Mouse (Mus musculus): Measurements from ENCODE around the gene Dnm1.

Dnm1 gene

DNA sequence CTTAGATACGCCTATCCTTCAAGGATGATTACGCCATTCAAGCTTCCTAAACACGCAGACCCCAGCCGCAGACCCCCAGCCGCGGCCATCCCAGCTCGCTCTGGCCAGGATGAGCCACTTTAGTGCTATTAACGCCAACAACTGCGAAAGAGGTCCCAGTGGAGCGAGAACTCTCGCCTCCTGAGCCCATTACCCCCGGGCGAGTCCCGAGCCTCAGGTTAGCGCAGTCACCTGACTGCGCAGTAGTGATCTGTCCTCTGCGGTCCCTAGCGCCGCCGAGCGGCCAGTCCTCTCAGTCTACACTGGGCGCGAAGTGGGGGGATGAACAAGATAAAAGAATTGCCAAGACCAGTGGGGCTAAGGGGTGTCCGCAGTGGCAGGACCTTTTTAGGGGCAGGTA, 8.3 kb upstream of the Dnm1 start:
- DNase-seq (ENCODE audit: low spot score), result peak; percentile 63

DNA sequence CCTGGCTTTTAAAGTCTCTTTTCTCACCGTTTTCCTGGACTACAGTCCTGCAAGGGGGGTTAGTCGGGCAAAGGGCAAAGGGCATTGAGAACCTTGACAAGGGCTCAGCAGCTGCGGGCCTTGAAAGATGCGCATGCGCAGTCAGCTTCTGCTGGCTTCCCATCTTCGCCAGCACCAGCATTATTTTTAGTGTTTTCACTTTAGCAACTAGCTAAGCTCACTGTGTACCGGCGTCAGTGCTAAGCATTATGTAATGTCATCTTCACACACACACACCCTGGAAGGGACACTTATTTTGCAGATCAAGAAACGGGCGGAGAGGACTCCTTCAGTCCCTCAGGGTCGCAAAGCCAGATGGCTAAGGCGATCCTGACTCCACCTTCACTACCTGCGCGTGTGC, 7.6 kb upstream of the Dnm1 start:
- DNase-seq (ENCODE audit: low spot score), result peak; percentile 58

DNA sequence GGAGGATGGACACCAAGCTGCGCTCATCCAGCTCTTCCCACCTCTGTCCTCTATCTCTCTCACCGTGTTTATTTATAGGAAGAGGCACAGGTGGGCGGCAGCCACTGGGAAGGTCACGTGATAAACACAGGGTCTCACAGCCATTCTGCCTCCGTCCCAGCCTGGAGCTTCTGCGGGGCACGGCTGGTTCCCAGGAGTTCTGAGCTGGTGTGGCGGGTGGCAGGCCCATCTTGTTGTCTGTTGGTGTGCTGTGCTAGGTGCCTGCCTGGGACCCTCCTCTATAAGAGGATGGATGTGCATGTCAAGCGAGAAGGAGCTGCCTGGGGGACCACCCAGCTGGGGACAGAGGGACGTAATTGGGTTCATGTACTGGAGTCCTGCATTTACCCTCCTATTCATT, 5.2 kb upstream of the Dnm1 start:
- no peak for DNase-seq (ENCODE audit: low spot score)

DNA sequence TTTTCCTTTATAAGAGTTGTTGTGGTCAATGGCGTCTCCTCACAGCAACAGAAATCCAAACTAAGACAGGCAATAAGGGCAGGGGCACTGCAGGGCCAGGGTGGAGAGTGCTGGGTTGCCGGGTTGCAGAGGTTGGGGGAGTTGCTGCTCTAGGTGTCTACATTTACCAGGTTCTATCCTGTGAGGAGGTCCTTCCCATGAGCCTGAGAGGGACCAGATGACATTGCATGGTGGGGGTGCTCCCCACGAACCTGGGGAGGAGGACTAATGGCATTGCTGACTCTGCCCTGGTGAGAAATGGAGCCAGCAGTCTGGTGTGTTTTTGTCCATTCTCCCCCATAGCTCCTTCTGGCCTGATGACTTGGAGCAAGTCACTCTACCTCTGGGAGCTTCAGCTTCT, 4.6 kb upstream of the Dnm1 start:
- no peak for DNase-seq (ENCODE audit: low spot score)

DNA sequence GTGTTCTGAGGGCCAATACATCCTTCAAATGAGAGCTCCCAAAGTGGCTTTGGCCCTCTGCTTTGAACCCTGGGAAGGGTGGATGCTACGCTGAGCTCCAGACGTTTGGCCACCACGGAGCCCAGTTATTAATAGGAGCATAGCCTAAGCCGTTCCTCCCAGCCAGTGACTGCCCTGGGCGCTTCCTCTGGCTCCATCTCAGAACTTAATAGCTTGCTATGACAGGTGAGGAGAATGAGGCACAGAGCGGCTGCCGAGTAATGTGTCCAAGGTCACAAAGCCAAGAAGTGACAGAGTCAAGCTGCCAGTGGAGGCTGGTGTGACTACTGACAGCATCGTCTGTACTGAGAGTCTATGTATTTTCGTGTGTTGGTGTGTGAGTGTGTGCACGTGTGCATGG, 3.1 kb upstream of the Dnm1 start:
- no peak for DNase-seq (ENCODE audit: low spot score)

DNA sequence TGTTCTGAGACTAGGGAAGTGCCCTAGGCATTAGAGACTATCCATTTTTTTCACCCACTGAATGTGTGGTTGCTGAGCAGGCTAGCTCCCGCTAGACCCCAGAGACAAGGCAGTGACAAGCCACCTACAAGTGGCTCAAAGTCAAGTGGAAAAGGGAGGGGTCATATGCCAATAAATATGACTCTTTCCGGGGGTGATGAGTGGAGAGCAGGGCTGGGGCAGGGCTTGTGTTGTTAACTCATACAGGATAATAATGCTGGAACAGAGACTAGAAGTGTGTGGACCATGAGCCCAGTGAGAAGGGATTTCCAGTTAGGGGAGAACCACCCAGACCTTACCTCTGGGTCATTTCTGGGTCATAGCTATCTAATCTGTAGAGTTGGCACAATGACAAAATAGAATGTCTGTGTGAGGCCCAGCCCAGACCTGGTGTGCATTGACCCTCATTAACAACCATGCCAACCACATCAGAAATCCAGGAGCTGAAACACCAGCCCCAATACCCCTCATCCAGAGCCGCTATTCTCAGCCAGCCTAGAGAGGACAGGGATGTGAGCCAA, 1.3 kb upstream of the Dnm1 start:
- DNase-seq (ENCODE audit: low spot score), result no peak

DNA sequence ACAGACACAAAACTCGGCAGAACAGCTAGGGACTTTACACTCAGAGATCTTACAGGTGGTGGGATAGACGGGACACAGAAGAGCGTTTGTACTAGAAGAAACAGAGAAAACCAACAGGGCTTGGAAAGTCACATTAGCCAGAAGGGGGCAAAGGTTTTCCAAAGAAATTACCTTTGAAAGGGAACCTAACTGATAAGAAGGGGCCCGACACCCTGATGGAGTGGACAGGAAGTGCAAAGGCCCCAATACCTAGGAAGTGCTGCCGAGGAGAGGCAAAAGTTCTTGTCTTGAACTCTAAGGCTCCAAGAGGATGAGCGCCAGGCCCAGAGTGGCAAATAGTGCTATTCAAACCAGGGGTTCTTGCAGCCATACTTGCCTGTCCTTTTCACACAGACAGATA, 698 bp upstream of the Dnm1 start:
- DNase-seq (ENCODE audit: low spot score), result no peak

DNA sequence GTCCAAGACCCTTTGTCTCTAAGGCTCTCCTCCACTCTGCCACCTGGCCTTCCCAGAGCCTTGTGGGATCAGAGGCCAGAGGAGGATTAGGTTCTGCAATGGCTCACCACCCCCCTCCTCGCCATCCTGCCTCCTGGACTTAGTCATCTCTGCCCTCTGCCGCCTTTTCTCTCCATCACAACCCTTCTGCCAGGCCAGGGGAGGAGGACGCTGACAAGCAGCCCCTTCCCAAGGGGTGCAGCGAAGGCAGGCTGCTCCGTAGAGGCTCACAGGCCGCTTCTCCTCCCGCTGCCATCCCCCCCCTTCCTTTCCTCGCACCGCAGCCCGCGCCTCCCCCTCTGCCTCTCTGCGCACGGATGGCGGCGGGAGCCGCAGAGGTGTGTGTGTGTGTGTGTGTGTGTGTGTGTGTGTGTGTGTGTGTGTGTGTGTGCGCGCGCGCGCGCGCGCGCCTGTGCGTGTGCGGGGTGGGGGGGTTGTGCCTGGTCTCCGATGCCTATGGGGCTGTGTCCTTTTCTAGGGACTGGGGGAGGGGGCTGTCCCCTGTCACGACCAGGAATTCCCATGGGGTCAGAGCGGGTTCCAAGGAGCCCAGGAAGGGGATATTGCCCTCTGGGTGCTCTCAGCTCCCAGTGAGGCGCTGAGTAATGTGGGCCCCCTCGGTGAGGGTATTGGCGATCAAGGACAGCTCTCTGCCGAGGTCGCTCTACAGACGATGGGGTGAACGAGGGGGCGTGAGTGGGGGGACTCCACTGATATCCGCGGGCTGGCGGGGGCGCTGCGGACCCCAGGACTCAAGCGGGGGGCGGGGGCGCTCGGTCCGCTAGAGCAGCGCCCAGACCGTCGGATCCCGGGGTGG, 759 bp downstream of the Dnm1 start, which contains the start of gene Ciz1:
Gene Ciz1, plus strand, starts transcription at position 177 of the 856 bp plus-strand sequence.
- DNase-seq (ENCODE audit: low spot score), result no peak

DNA sequence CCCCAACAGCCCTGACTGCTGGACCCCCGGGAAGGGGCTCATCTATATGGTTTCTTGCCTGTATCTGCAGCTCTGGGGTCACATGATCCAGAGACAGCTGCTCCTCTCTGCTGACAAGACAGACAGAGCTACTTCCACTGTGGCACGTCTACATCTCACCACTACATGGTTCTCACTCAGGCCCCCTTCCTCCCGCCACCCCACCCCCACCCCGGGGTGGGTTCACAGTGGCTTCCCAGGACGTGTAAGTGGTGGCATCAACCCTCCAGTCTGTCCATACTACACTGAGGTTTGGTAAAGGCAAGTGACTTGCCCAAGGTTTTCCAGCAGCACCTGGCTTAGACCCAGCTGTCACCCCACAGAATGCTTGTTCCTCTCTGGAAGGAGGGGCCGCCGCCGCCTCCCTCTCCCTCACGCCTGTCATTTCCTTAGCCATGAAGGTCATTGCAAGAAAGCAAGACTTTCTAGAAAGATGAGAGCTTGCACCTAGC, 1.6 kb downstream of the Dnm1 start:
- DNase-seq (ENCODE audit: low spot score), result no peak

DNA sequence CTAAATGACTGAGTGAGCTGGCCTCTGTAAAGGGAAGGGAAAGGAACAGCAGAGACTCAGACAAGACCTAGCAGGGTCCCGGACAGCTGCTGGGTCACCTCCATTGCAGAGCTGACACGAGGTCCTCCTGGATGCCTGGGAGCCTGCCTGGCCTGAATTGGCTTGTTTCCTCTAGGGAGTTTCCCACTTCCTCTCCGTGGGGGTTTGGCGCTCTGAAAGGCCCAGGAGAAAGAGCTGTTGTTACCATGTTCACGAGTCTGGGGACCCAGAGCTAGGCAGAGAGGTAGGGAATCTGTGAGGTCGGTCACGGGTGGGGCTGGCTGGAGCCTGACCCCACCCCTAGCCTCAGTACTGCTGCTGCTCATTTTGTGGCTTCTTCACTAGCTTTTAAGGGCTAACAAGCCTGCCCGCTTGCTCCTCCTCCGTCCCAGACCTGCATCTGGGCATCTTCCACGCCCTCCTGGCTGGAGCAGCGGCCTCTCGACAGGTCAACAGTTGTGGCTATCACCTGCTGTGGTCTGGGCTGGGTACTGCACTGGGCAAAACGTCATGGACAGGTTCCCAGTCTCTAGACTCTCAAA, 2.6 kb downstream of the Dnm1 start:
- no peak for DNase-seq (ENCODE audit: low spot score)

DNA sequence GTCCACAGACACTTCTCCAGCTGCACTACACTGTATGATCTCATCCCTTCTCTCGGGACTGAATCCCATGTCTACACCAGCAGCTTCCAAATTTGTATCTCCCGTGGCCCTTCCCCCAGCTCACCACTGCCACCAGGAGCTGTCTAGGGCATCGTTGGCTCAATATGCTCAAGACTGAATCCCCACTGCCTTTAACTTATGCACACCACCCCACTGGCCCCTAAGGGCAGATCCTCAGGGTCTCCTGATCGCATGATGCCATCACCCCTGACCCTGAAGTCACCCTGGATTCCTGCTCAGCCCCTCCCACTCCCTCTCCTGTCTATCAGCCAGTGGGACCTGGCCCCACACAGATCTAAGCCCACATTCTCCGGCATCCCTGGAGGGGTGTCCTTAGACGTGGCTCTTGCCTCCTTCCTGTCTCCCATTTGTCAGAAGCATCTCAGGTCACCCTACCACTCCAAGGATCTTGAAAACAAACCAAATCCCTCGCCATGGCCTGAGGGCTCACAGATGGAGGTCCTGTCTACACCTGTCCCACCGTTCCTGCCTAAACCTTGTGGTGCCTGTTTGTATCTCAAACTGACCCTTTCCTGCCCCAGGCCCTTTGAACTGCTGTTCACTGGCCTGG, 3.4 kb downstream of the Dnm1 start:
- DNase-seq (ENCODE audit: low spot score), result no peak

DNA sequence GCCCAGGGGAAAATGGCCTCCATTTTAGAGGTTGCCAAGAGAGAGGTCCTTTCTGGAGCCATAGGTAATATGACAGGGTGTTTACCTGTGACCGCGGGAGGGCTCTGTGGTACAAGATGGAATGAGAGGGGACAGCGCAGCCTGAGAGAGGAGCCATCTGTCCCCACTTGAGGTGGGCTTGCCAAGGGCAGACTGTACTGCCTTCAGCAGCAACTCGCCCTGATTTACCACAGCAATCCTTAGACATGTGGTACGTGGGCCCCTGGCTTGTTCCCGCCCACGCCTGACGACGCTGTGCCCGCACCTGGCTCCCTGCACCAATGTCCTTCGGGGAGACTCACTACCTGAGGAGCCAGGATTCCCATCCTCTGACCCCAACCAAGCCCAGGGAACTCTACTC, 4.8 kb downstream of the Dnm1 start:
- no peak for DNase-seq (ENCODE audit: low spot score)

DNA sequence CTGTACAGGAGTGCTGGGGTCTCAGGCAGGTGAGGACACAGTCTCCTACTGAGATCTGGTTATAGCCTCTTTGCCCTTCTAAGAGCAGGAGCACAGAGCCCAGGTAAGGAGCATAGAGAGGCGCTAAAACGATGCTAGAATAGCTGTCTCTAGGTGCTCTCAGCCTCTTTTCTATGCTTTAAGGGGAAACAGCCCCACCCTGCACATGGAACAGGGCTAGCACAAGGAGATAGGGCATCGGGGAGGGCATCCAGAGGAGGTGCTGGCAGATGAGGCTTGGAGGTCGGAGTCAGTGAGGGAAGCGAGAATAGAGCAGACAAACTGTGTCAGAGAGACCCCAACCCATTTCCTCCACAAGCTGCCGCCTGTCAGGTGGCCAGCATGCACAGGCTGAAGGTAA, 6.1 kb downstream of the Dnm1 start:
- DNase-seq (ENCODE audit: low spot score), result no peak

DNA sequence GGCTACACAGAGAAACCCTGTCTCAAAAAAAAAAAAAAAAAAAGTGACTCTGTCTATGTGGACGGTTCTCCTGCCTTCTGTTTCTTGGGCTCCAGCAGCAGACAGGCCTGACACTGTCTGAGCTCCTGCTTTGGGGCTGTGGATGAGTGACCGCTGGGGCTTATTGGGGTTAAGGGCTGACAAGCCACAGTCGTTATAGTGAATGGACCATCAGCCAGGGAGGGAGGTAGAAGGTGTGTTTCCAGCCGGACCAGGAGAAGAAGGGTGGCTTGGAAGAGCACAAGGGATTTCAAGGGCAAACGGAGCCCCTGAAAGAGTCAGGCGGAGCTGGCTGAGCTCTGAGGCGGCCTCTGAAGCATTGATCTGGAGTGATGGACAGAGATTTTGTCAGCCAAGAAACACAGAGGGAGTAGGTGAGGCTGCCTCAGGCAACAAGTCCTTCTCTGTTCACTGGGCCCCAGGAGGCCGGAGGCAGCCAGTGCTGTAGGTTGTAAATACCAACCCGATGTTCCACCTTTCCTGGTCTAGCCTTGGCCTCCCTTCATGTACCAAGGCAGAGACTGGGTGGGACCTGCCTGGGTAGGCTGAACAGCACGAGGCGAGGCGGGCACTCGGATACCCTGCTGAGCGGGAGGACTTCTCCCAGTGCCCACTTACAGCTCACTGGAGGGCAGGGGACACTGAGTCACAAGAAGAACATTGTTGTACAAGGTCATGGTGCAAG, 8.4 kb downstream of the Dnm1 start:
- DNase-seq (ENCODE audit: low spot score), result no peak

DNA sequence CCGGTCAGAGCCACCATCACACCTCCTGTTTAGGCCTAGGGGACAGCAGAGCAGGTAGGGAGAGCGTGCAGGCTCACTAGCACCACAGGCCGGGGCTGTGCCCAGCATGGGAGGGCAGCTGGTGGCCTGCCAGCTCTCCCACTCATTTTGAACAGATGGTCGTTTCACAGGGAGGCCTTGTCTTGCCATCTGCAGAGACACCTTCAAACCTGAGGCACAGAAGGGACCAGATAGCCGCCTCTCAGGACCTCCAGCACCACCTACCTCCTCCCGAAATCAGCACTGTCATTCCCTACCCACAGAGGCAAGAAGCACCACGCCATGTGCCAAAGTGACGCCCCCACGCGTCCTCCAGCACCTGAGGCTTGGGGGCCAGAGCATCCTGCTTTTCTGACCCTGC, 9.1 kb downstream of the Dnm1 start:
- no peak for DNase-seq (ENCODE audit: low spot score)

DNA sequence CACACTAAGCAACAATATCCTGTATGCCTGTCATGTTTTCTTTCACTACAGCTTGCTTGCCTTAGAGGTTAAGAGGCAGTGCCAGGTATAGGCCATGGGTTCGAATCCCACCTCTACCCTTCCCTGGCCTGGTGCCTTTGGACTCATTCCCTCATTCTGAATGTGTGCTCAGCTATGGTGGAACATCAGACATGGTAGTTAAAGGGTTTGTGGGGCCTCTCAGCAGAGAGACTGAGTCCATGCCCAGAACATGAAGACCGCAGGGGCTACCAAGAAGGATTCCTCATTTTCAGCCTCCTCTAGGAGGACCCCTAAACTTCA, 9.8 kb downstream of the Dnm1 start:
- DNase-seq (ENCODE audit: low spot score), result no peak

DNA sequence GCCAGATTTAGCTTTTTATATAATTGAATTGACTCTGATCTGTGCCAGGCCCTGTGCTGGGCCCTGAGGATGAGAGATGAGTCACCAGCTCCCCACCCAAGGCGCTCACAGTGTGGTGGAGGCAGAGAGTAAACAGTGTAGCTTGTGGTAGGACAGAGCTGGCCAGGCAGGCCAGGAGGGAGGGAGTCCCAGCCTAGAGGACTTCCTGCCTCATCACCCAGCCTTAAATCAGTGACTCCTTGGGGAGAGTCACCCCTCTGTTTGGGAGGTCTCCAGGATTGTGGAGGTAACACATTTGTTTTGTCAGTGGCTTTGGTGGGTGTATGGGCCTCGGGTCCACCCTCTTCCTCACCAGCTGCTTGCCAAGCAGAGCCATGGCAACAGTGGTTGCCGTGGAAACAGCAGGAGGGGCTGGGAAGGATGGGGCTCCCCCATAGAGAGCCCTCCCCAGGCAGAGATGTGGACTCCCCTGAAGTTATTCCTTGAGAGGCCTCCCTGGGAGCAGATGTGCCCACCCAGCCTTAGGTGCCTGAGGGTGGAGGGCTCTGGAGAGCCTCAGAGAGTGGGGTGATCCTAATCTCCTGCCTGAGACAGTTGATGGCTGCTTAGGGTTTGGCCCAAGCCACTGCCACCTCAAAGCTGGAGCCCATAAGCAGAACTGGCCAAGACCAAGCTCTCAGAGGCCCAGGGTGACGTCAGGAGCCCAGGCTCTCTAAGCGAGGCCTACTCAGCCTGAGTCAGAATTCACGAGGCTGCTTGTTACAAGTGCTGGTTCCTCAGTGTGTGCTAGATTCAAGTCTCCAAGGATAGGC, 10.4 kb downstream of the Dnm1 start:
- no peak for DNase-seq (ENCODE audit: low spot score)

DNA sequence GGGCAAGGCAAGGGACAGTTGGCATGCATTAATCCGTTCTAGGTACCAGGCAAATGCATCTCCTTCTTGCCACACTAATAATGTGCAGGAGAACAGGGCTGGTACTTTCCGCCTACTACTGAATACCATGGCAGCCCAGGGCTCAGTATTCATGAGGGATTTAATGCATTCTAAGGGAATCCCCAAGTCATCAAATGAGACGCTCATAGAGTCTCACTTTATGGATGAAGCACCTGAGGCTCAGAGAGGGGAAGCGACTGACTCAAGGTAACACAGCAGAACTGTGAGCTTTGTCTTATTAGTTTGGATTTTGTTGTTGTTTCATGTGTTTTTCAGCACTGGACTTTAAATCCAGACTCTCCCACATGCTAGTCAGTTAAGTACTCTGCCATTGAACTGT, 11.1 kb downstream of the Dnm1 start:
- DNase-seq (ENCODE audit: low spot score), result no peak

DNA sequence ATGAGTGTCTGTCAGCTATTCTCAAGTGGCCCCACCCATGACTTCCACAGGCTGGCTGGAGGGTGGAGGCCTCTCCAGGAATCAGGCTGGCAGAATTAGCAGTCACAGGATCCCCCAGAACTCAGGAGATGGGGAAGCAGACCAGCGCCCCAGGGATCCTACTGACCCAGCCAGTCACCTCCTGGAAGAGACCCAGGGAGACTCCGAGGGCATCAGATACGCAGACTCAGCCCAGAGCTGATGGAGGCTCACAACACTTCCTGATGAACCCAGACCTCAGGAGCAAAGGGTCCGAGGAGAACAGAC, 11.6 kb downstream of the Dnm1 start:
- DNase-seq (ENCODE audit: low spot score), result no peak

DNA sequence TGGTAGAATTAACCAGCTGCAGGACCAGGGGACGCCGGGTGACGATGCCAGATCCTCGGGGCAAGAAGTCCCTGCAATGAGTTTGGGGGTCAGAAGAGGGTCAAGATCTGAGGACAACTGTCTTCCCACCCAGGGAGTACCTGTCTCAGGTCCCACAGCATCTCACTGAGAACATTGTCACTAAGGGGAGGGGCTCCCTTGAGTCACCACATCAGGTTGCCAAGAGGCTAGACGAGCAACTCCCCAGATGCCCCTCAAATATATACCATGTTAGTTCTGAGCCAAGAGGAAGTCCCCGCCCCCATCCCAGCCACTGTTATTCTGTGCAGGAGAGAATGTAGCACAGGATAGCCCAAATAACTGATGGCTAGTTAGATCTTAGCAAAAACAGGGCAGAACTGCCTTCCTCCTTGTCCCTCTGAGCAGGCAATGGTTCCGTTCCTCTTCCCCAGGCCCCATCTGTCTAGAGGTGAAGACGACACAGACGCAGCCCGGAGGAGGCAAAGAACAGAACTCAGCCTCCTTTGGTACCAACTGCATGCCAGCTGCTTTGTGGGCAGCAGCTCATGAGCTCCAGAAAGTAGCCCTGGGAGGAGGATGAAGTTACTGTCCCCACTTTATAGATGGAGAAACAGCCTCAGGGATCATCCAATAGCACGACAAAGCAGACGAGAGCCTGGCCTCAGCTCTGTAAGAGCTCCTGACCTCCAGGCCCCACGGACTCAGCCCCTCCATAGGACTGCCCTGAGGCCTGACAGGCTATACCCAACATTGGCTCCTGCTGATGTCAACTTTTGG, 12.1 kb downstream of the Dnm1 start:
- no peak for DNase-seq (ENCODE audit: low spot score)
